Mouse (Mus musculus): ENCODE measurements around the gene Prkg1.

Gene Prkg1

GRCm38 (mm10) chr19:31764801-31765340 is at the start of gene Prkg1:
Gene Prkg1 (minus strand): TSS chr19:31765033.
- DNase-seq = no peak

- DNase-seq = no peak
These were observed 48.3 kb upstream of the Prkg1 start for GRCm38 (mm10) chr19:31813087-31813486.

- no peak for DNase-seq
These were observed 46.5 kb upstream of the Prkg1 start for GRCm38 (mm10) chr19:31811371-31811770.

GRCm38 (mm10) chr19:31805391-31805790 is 40.6 kb upstream of the Prkg1 start:
- no peak for DNase-seq

GRCm38 (mm10) chr19:31795485-31796046 is 30.7 kb upstream of the Prkg1 start:
- DNase-seq = no peak

- no peak for DNase-seq
These were observed 26.9 kb upstream of the Prkg1 start for GRCm38 (mm10) chr19:31791724-31792123.

- DNase-seq = no peak
These were observed 16.7 kb upstream of the Prkg1 start for GRCm38 (mm10) chr19:31781521-31782018.

- DNase-seq = no peak
These were observed 16.2 kb upstream of the Prkg1 start for GRCm38 (mm10) chr19:31781077-31781476.

- DNase-seq = no peak
These were observed 15.4 kb upstream of the Prkg1 start for GRCm38 (mm10) chr19:31780222-31780621.

GRCm38 (mm10) chr19:31779021-31779420 is 14.2 kb upstream of the Prkg1 start:
- no peak for DNase-seq

GRCm38 (mm10) chr19:31767004-31767403 is 2.2 kb upstream of the Prkg1 start:
- no peak for DNase-seq

GRCm38 (mm10) chr19:31765451-31765850 is 618 bp upstream of the Prkg1 start:
- DNase-seq = no peak

GRCm38 (mm10) chr19:31763951-31764800 is 657 bp downstream of the Prkg1 start:
- DNase-seq = no peak

- DNase-seq = no peak
These were observed 1.5 kb downstream of the Prkg1 start for GRCm38 (mm10) chr19:31763246-31763821.

GRCm38 (mm10) chr19:31762411-31763245 is 2.2 kb downstream of the Prkg1 start:
- DNase-seq = no peak

GRCm38 (mm10) chr19:31759855-31760254 is 5.0 kb downstream of the Prkg1 start:
- DNase-seq = no peak

GRCm38 (mm10) chr19:31755929-31756792 is 8.7 kb downstream of the Prkg1 start:
- DNase-seq = peak; percentile 41

GRCm38 (mm10) chr19:31754642-31755287 is 10.1 kb downstream of the Prkg1 start:
- DNase-seq = no peak

GRCm38 (mm10) chr19:31750976-31751676 is 13.7 kb downstream of the Prkg1 start:
- DNase-seq = no peak

- peak; percentile 16 for DNase-seq
These were observed 18.2 kb downstream of the Prkg1 start for GRCm38 (mm10) chr19:31746635-31747034.
